Mouse (Mus musculus) kidney, adult 11 months (tissue): Measurements from ENCODE around the gene Gm1113.

Experiments used
- DNase-seq: peaks from one replicate; pipeline ENCODE4 v3.0.0; 2022

The Gm1113 gene

DNA sequence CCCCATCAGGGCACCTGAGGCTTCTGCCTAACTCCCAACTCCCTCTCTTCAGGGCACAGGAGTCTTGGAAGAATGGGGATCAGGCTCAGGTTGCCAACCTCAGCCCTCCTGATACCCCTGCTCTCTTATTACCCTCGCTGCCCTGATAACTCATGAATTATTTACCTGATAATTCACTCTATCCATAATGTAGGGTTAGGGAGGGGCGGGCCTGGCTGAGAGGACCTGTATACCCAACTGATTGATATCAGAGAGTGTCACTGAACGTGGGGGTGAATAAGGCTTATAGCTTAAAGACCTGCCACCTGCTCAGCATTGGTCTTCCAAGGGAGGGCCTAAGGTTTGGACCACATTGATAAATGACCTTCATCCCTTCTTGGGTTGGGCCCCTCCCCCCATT is at the start of gene Gm1113:
Gene Gm1113 (minus strand): TSS at position 101 of the 400 bp plus-strand sequence.
- DNase-seq, result no peak

DNA sequence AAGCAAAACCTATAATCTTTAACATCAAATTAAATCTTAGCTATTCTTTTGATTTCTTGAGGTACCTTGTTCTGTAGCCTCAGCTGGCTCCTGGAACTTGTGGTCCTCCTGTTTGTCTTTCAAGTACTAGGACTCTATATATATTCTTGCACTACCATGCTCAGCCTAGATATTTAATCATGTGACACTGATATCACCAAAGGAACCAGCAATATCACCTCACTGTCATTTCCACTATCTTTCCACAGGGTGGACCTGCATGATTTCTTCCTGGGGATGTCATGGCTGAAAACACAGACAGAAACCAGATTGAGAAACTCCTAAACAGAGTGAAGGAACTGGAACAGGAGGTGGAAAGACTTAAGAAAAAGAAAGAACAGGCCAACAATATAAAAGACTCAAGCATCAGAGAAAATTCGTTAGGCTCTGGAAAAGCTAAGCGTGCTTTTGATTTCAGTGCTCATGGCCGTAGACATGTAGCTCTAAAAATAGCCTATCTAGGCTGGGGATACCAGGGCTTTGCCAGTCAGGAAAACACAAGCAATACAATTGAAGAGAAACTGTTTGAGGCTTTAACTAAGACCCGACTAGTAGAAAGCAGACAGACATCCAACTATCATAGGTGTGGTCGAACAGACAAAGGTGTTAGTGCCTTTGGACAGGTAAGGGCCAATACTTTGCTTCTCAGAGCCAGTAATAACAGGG is 46.6 kb upstream of the Gm1113 start:
- no peak for DNase-seq

GRCm38 (mm10) chr9:35561583-35561982 is 43.5 kb upstream of the Gm1113 start:
- DNase-seq, result no peak

GRCm38 (mm10) chr9:35561076-35561475 is 43.0 kb upstream of the Gm1113 start:
- no peak for DNase-seq

GRCm38 (mm10) chr9:35559009-35559890 is 41.2 kb upstream of the Gm1113 start:
- DNase-seq, result peak; percentile 73

GRCm38 (mm10) chr9:35558257-35559008 is 40.4 kb upstream of the Gm1113 start, which contains the start of the genes Ddx25 and Pus3:
TSS of gene Ddx25 (minus strand) at chr9:35558528.
TSS of gene Pus3 (plus strand) at chr9:35558595.
- DNase-seq, result peak; percentile 6

GRCm38 (mm10) chr9:35556494-35557102 is 38.5 kb upstream of the Gm1113 start:
- DNase-seq, result no peak

DNA sequence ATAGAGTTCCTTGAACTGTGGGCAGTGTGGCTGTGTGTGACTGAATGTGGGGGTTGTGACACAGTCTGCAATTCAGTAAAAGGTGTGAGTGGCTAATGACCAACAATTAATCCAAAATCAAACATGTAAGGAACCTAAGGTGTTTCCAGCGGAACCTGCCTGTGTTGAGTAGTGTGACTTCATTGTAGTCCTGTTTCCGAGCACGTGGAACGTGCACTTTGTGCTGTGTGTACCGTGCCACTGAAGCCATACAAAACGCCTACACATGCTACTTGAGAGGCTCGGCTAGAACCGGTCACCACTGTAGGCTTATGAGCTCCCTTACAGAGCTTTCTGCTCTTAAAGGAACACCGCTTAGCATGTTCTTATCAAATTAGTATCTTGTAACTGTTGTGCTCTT is 30.4 kb upstream of the Gm1113 start:
- no peak for DNase-seq

DNA sequence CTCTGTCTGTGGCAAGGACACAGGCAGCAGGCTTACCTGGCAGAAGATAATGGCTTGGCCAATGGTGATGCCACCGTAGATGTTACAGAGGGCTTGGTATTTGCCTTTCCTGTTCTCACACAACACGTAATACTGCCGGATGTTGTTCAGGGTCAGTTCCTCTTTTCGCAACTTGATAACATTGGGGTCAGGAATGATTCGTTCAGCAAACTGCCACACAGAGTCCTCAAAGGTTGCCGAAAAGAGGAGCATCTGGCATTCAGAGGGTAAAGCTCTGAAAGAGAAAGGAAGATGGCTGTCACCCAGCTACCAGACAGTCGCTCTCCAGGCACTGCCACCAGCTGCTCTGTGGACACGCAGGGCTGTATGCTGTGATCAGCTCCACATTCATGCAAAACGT is 28.7 kb upstream of the Gm1113 start:
- no peak for DNase-seq

DNA sequence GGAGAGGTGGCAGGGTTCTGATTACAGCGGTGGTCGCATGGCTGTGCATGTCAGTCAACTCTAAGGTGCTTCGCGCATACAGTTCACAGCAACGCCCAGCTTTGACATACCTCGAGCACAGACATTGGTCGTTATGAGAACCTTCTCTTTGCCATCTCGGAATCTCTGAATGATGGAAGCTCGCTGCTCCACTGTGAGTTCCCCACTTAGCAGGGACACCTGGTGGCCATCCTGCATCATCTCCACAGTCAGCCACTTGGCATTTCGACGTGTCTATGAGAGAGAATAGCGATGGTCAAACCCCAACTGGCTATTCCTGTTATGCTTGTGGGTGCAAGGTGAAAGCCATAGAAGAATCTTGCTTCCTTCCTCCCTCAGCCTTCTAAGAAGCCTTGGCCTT is 27.6 kb upstream of the Gm1113 start:
- DNase-seq, result no peak

DNA sequence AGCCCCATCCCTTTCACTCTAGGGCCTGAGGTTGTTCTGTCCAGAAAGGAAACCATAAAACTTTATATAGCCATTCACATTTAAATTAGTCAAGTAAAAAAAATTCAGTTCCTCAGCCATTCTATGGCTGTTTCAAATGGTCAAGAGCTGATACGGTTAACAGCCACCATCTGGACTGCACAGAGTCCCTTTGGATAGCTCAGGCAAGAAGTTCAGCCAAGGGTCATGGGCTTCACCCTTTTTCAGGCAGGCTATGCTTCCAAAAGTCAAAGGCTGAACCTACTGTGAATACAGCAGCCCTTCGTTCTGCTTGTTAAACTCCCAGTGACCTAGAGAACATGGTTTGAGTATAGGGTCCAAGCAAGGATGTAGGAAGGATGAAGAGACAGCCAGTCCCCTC is 26.6 kb upstream of the Gm1113 start:
- DNase-seq, result no peak

- DNase-seq, result no peak
Measured at GRCm38 (mm10) chr9:35543099-35543860, 25.2 kb upstream of the Gm1113 start.

GRCm38 (mm10) chr9:35541941-35542340 is 23.9 kb upstream of the Gm1113 start:
- no peak for DNase-seq

DNA sequence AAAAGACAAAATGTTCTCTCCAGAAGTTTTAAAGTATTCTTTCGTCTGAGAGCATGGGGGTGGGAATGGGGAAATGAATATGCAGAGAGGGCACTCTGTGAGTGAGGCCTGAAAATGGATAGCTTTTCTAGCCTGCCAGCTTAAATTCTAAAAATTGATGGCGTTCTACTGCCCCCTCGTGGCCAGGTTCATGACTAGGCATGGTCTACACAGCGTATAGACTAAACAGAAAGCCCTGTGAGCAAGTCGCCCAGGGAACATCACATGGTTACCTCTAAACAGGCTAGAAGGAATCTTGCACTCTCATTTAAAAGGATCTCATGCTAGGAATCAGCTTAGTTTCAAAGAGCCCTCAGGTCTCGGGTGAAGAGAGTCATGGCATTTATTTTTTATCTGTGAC is 23.4 kb upstream of the Gm1113 start:
- DNase-seq, result peak; percentile 40

DNA sequence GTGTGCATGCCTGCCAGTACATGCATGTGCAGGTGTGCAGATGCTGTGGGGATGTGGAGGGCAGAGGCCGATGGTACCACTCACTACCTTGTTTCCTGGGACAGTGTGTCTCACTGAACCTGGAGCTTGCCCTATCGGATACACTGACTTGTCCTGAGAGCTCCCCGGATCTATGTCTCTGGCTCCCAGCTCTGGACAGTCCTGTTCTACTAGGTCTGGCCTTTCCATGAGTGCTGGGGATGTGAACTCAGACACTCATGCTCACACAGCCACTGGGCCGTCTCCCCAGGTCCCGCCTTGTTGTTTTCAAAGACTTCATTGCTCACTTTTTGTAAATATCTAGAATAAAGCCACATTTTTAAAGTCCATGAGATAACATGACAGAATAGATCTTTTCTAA is 23.0 kb upstream of the Gm1113 start:
- DNase-seq, result no peak

- no peak for DNase-seq
Measured at GRCm38 (mm10) chr9:35539001-35539750, 21.1 kb upstream of the Gm1113 start.

DNA sequence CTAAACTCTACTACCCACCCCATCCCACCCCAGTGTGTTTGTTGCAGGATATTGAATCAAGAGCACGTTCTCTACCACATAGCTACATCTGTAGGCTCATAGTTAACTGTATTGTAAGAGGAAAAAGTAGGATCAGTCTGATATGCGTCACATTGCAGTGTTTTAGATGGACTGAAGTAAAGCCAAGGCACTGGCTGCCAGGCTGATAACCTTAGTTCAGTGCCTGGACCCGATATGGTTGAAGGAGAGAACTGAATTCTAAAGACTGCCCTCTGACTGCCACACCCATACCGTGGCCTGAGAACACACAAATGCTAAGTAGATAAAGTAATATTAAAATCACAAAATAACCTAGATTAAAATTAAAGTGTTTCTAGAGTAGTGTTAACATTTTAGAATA is 17.8 kb upstream of the Gm1113 start:
- no peak for DNase-seq

DNA sequence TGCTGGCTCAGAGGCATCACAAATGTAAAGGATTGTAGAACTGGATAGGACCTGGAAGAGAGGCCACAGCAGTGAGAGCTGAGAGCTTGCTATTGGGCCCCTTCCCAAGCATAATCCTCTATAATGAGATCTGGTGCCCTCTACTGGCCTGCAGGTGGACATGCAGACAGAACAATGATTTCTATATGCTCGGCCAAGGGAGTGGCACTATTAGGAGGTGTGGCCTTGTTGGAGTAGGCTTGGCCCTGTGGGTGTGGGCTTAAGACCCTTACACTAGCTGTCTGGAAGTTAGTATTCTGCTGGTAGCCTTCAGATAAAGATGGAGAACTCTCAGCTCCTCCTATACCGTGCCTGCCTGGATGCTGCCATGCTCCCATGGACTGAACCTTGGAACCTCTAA is 17.0 kb upstream of the Gm1113 start:
- no peak for DNase-seq

DNA sequence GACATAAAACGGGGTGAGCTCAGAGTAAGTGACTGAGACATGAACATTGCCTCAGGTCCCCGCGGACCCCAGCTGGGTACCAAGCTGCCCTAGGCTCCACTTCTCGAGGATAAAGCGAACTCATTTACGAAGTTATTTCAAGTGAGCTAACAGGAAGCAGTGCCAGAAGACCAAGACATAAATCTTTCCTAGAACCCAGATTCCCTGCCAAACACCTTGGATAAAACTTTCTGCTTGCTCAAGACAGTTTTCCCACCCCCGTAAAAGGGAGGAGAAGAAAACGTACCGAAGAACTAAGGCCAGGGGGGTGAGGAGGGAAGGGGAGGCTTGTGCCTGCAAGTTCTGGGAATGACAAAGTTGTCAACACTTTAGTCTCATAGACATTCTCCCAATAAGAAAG is 15.2 kb upstream of the Gm1113 start:
- no peak for DNase-seq

DNA sequence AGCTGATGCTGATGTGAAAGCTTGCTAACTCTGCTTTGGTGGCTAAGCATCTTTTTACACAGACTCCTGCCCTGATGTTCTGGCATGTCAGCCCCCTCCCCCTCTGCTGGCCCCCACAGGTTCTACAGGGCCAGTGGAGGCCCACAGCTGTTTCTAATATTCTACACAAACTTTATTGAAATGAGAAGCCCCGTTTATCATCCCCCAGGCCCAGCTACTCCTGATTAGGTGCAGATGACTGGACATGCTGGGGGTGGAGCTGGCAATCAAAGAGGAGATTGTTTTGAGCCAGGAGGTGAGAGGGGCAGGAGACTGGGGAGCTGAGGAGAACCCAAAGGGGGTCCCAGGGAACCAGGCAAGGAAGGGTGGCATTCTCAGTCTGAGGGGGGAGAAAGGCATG is 11.7 kb upstream of the Gm1113 start:
- no peak for DNase-seq

DNA sequence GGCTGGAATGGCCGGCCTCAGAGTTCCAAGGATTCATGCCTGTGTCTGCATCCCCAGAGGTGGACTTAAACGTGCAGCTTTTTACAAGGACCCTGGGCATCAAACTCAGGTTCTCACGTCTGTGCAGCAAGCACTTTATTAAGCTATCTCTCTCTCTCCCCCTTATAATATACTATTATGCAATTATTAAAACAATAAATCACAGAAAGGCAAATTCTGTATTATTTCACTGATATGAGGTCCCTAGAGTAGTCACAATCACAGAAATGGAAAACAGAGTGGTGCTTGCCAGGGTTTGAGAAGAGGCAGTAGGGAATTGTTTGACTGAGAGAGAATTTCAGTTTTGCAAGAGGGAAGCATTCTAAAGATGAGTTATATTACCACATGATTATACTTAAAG is 11.1 kb upstream of the Gm1113 start:
- no peak for DNase-seq
